Comparison of ENCODE assay signal across 14 mouse cellular contexts in the genomic region with DNA sequence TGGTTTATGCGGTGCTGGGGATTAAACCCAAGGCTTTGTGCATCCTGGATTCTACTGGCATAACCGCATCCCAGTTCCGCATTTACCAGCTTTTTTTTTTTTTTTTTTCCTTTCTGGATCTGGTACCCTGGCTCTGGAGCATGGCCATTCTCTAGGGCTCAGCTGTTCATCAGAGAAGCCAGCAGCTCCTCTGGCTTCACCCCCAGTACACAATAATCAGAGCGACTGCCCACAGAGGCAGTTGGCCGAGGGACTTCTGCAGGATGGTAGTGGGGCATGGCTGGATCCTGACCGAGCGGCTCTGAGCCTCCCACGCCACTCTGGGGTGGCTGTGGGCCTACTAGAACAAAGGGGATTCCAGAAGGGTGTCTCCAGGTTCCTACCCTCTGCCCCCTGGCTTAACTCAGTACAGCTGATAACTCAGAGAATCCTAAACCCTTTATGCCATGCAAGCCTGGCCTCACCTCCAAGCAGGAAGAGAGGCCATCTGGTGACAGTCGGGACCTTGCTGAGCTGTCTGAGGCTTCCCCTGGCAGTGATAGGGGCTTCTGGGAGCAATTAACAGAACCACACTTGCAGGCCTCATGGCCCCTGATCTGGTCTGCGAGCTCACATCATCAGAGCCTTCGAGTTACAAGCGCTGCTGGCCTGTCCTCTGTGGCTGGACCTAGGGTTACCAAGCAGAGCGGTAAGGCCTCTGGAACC. TPM values are rescaled to one million over a fixed set of nuclear protein-coding genes. Genes with fewer than 3 reads are reported as not detected.
DNase-seq lines count a peak whose midpoint lies in the region; ATAC-seq lines count a peak whose summit lies in the region.
"Had no signal": no experiment of that assay in that cellular context is flagged by ENCODE, and none has a peak within 500 bp of the region (broad histone marks: within the 10 kb centered on the region; RNA-seq: fewer than 3 reads in every experiment).

No protein-coding gene starts in this region.

- H3K9ac ChIP-seq in forebrain, embryonic 13.5 days = peak overlapping the region; percentile 5; the same call in 1 of the 2 replicates
- no peak overlapping the region for H3K9ac ChIP-seq in forebrain, embryonic 16.5 days (replicated peaks; ENCODE audit: low read depth, low read length)
- H3K9ac ChIP-seq in hindbrain, embryonic 15.5 days = no peak overlapping the region
- H3K9ac ChIP-seq: kidney, embryonic 15.5 days had no signal

- H3K4me1 ChIP-seq in forebrain, embryonic 13.5 days = peaks cover 80% of the 10 kb centered on the region
- H3K4me1 ChIP-seq in forebrain, embryonic 16.5 days (replicated peaks; ENCODE audit: control insufficient read depth, insufficient read depth, low read length) = peaks cover 53% of the 10 kb centered on the region
- peaks cover 67% of the 10 kb centered on the region for H3K4me1 ChIP-seq in hindbrain, embryonic 15.5 days (replicated peaks)

- no peak overlapping the region for H3K4me3 ChIP-seq in forebrain, embryonic 13.5 days
- no peak overlapping the region for H3K4me3 ChIP-seq in forebrain, embryonic 16.5 days (replicated peaks; ENCODE audit: low read length)
- H3K4me3 ChIP-seq in hindbrain, embryonic 15.5 days = no peak overlapping the region
- H3K4me3 ChIP-seq: kidney, embryonic 15.5 days had no signal

- DNase-seq in thymus, postnatal 36 days = peak; percentile 17 to 21
- no peak for DNase-seq in thymus, postnatal 0 days (ENCODE audit: low spot score)
- DNase-seq in adrenal gland, postnatal 10 days = no peak
- no peak for DNase-seq in kidney, postnatal 36 days
- DNase-seq: B cell, adult 2 months; heart, adult 18-20 months; heart, postnatal 14 days had no signal

- peaks cover 11% of the 10 kb centered on the region; the same call in 1 of the 2 replicates for H3K27me3 ChIP-seq in forebrain, embryonic 13.5 days
- no peaks in the 10 kb centered on the region; the same call in 1 of the 2 replicates for H3K27me3 ChIP-seq in forebrain, embryonic 16.5 days (replicated peaks; ENCODE audit: control insufficient read depth, insufficient read depth, low read length)
- H3K27me3 ChIP-seq in hindbrain, embryonic 15.5 days = no peaks in the 10 kb centered on the region

- no peaks in the 10 kb centered on the region for H3K9me3 ChIP-seq in forebrain, embryonic 13.5 days (replicated peaks)
- H3K9me3 ChIP-seq in forebrain, embryonic 16.5 days (ENCODE audit: control insufficient read depth, low read length) = no peaks in the 10 kb centered on the region
- no peaks in the 10 kb centered on the region for H3K9me3 ChIP-seq in hindbrain, embryonic 15.5 days
- H3K9me3 ChIP-seq: kidney, embryonic 15.5 days had no signal

- H3K27ac ChIP-seq in forebrain, embryonic 13.5 days = peak overlapping the region; percentile 40; the same call in 1 of the 2 replicates
- no peak overlapping the region; the same call in 1 of the 2 replicates for H3K27ac ChIP-seq in forebrain, embryonic 16.5 days (ENCODE audit: low read length)
- peak overlapping the region; percentile 10; the same call in 1 of the 2 replicates for H3K27ac ChIP-seq in hindbrain, embryonic 15.5 days (replicated peaks)
- H3K27ac ChIP-seq: kidney, embryonic 15.5 days; stomach, postnatal 0 days had no signal

- 71% methylated on average over 13 of the region's 13 CpGs for WGBS in forebrain, embryonic 13.5 days
- 66% methylated on average over 13 of the region's 13 CpGs for WGBS in forebrain, embryonic 16.5 days
- WGBS in hindbrain, embryonic 15.5 days = 63% methylated on average over 13 of the region's 13 CpGs

- no peaks in the 10 kb centered on the region for H3K36me3 ChIP-seq in forebrain, embryonic 13.5 days (ENCODE audit: poor library complexity, severe bottlenecking)
- H3K36me3 ChIP-seq in forebrain, embryonic 16.5 days (ENCODE audit: control insufficient read depth, insufficient read depth) = no peaks in the 10 kb centered on the region
- no peaks in the 10 kb centered on the region for H3K36me3 ChIP-seq in hindbrain, embryonic 15.5 days
- H3K36me3 ChIP-seq: kidney, embryonic 15.5 days had no signal

- no peak overlapping the region for H3K4me2 ChIP-seq in forebrain, embryonic 13.5 days
- no peak overlapping the region for H3K4me2 ChIP-seq in forebrain, embryonic 16.5 days (ENCODE audit: low read length)
- no peak overlapping the region for H3K4me2 ChIP-seq in hindbrain, embryonic 15.5 days
- H3K4me2 ChIP-seq: kidney, embryonic 15.5 days; liver, embryonic 11.5 days had no signal

- no peak for ATAC-seq in forebrain, embryonic 13.5 days
- no peak for ATAC-seq in forebrain, embryonic 16.5 days
- ATAC-seq in hindbrain, embryonic 15.5 days (ENCODE audit: low FRiP score, low read depth) = no peak
- ATAC-seq in megakaryocyte progenitor cell, adult 5-6 weeks (replicated peaks; ENCODE audit: poor library complexity) = no peak

RNA-seq across cellular contexts. Expression of a gene that starts 4.6 kb away (rescaled TPM):
- 15.3 and 18.6 TPM in 2 replicates for polyA plus RNA-seq in forebrain, embryonic 13.5 days (2015; fragmentation: Nextera tagmentation; extraction: Ambion mirVana)
- 18.3 and 18.6 TPM in 2 replicates for polyA plus RNA-seq in forebrain, embryonic 16.5 days (2015; fragmentation: Nextera tagmentation; extraction: Ambion mirVana)
- polyA plus RNA-seq in thymus, postnatal 0 days (2015; fragmentation: Nextera tagmentation; extraction: Ambion mirVana) = 9.9 and 13.1 TPM in 2 replicates
- 10.4 and 11.4 TPM in 2 replicates for polyA plus RNA-seq in hindbrain, embryonic 15.5 days (2015; fragmentation: Nextera tagmentation; extraction: Ambion mirVana)
- 45.1 and 48.5 TPM in 2 replicates for total RNA-seq in megakaryocyte progenitor cell, adult 5-6 weeks (2015)
- 76.8 and 83.1 TPM in 2 replicates for total RNA-seq in megakaryocyte progenitor cell, adult 5-6 weeks (2017)
- total RNA-seq in adrenal gland, postnatal 10 days (2021) = 10 to 100 TPM; 70.8 to 71.5 TPM

RNA-seq across cellular contexts. Expression of a gene that starts 40.9 kb away (rescaled TPM):
- polyA plus RNA-seq in forebrain, embryonic 13.5 days (2015; fragmentation: Nextera tagmentation; extraction: Ambion mirVana) = 1.2 and 1.5 TPM in 2 replicates
- 1.5 and 1.7 TPM in 2 replicates for polyA plus RNA-seq in forebrain, embryonic 16.5 days (2015; fragmentation: Nextera tagmentation; extraction: Ambion mirVana)
- polyA plus RNA-seq in thymus, postnatal 0 days (2015; fragmentation: Nextera tagmentation; extraction: Ambion mirVana) = 3.2 and 3.6 TPM in 2 replicates
- polyA plus RNA-seq in hindbrain, embryonic 15.5 days (2015; fragmentation: Nextera tagmentation; extraction: Ambion mirVana) = 2.1 and 2.7 TPM in 2 replicates
- 40.9 and 43.6 TPM in 2 replicates for total RNA-seq in megakaryocyte progenitor cell, adult 5-6 weeks (2015)
- 45.3 and 53.5 TPM in 2 replicates for total RNA-seq in megakaryocyte progenitor cell, adult 5-6 weeks (2017)
- total RNA-seq in adrenal gland, postnatal 10 days (2021) = 1 to 10 TPM; 3.2 to 4.5 TPM

Comparison
In these comparisons a context has a peak if more than half of its experiments do, and no peak if none do; other contexts are left out.
1. DNase-seq: peak in thymus, postnatal 36 days (2 of 2); none in thymus, postnatal 0 days (single experiment), adrenal gland, postnatal 10 days (single experiment) and kidney, postnatal 36 days (0 of 2).